Mouse (Mus musculus): ENCODE measurements around the gene Ccdc43.

Gene Ccdc43

GRCm38 (mm10) chr11:102665151-102665550, 32.4 kb downstream of the Ccdc43 start:
- in situ Hi-C loops (cut with MseI, MboI), result no loop called here

GRCm38 (mm10) chr11:102663416-102663815, 34.2 kb downstream of the Ccdc43 start, which contains the start of gene Meioc:
Gene Meioc, plus strand, starts transcription at chr11:102663716.
- in situ Hi-C loops (cut with MseI, MboI), result no loop called here

GRCm38 (mm10) chr11:102656931-102657330, 40.7 kb downstream of the Ccdc43 start:
- in situ Hi-C loops (cut with MseI, MboI), result loop anchor here in 1 of 2 experiments (10.0 kb wide), 1 partner anchor 172 kb away; no protein-coding TSS in a partner anchor

- in situ Hi-C loops (cut with MseI, MboI), result loop anchor here in 1 of 2 experiments (10.0 kb wide), 1 partner anchor 172 kb away; no protein-coding TSS in a partner anchor
Measured at GRCm38 (mm10) chr11:102656326-102656926, 41.2 kb downstream of the Ccdc43 start.

- in situ Hi-C loops (cut with MseI, MboI), result loop anchor here in 1 of 2 experiments (10.0 kb wide), 1 partner anchor 171 kb away; no protein-coding TSS in a partner anchor
Measured at GRCm38 (mm10) chr11:102655888-102656287, 41.7 kb downstream of the Ccdc43 start.

- in situ Hi-C loops (cut with MseI, MboI), result loop anchor here (5.0 to 10.0 kb wide), 3 partner anchors 76 to 168 kb away; partner anchors contain the start of gene Gm11627 (in 1 of the 2)
Measured at GRCm38 (mm10) chr11:102652844-102653243, 44.7 kb downstream of the Ccdc43 start.

GRCm38 (mm10) chr11:102651381-102651780, 46.2 kb downstream of the Ccdc43 start:
- in situ Hi-C loops (cut with MseI, MboI), result loop anchor here (5.0 to 10.0 kb wide), 3 partner anchors 74 to 167 kb away; partner anchors contain the start of gene Gm11627 (in 1 of the 2)

GRCm38 (mm10) chr11:102647885-102648284, 49.7 kb downstream of the Ccdc43 start:
- in situ Hi-C loops (cut with MseI, MboI), result no loop called here

- in situ Hi-C loops (cut with MseI, MboI), result no loop called here
Measured at GRCm38 (mm10) chr11:102646226-102646625, 51.4 kb downstream of the Ccdc43 start.

GRCm38 (mm10) chr11:102643891-102644382, 53.6 kb downstream of the Ccdc43 start:
- in situ Hi-C loops (cut with MseI, MboI), result no loop called here

- in situ Hi-C loops (cut with MseI, MboI), result no loop called here
Measured at GRCm38 (mm10) chr11:102636887-102637286, 60.7 kb downstream of the Ccdc43 start.

Data from mouse trophoblast stem cell (cell line).